Mouse (Mus musculus): ENCODE data around the gene Prom1. TPM values are rescaled to one million over a fixed set of nuclear protein-coding genes. Genes with fewer than 3 reads are reported as not detected.
"Not testable (repeated sequence)": the region's sequence is repeated elsewhere in the genome, so short reads cannot be mapped to it uniquely, and the experiment has no call there.

The Prom1 gene
- polyA plus RNA-seq (2017; shearing (Covaris generic)), result 1 to 10 TPM in 1 of 2 experiments, not detected in 1; 1.3 TPM

GRCm38 (mm10) chr5:44101231-44102110 is at the start of gene Prom1:
TSS of gene Prom1 (minus strand) at chr5:44102032.
- no peak for ATAC-seq

DNA sequence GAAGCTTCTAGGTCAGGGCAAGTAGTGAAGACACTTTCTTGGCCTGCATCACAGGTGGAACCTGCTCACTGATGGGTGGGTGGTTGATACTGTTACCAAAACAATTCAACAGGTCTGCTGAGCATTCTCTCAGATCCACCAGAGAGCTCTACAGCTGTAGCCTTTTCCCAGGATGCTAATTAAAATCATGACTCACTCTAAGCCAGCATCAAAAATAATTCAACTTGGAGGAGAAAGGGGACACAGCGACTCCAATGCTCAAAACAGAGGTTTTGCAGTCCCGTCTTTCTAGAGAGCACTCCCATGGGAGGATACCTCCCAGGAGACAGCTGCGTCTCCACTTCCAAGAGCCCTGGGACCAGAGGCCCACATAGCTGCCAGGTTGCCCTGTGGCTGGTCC is 45.9 kb upstream of the Prom1 start:
- no peak for ATAC-seq

DNA sequence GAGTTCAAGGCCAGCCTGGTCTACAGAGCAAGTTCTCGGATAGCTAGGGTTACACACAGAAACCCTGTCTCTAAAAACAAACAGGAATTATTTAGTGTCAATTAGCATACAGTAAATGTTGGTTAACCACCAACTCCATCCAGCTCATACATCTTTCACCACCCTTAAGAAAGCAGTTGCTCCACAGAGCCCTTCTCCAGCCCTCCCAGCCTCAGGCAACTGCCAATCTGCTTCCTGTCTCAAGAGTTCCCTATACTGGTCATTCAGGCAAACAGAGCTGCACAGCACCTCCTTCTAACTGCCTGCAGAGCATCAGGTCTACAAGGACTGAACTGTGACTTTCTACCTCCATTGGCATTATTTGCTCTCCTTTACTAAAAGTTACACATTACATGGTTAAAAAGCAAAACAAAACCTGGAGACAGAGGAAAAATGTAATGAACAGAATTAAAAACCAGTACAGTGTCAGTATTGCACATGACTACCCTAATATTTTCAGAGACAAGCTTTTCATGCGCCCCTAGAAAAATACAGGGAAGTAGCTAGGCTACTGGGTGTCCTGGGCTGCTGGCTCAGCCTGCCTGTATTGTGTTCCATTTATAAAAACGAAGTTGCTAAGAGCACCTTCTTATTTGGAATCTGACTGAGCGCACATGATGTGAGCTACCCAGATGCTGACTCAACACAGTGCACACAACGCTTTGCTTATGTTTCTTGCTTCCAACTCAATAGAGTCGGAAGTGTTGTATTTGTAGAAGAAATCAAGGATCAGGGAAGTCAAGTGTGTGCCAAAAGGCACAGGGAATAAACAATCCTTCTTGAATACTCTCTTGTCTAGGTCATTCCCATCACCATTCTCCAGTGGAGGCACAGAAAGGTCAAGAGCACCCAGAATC is 44.9 kb upstream of the Prom1 start:
- ATAC-seq, result no peak

GRCm38 (mm10) chr5:44143467-44144235 is 41.8 kb upstream of the Prom1 start:
- ATAC-seq, result no peak

DNA sequence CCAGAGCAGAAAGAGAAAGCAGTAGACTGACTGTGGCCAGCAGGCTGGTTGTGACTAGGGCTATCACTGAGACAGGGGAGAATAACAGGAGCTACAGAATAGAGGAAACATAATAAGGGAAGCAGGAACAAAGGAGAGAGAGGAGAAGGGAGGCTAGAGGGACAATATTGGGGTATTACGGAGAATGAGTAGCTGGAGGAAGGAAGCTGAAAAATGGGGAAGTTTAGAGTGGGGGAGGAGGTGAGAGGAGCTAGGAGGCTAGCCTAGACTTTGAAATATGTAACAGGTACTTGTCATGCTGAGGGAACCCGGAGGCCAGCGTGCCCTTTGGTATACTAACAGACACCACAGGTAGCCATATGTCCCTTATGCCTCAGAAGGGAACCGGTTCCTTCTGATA is 25.7 kb upstream of the Prom1 start:
- no peak for ATAC-seq

GRCm38 (mm10) chr5:44126574-44126973 is 24.7 kb upstream of the Prom1 start:
- ATAC-seq, result not testable (repeated sequence)

DNA sequence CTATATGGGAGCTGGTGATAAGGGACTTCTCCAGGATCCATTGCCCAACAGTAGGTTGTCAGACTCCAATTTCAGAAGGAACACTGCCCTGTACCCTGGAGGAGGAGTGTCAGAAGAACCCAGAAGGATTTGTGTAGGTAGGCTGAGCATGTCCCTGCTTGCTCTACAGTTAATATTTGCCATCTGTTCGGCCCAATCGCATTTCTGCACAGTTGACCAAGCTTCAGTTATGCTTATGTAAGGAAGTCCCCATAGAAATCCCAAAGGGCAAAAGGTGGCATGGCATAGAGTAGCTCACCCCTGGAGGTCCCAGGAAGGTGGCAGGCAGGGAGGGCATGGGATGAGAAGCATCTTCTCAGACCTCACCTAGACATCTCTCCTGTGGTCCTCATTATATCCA is 19.6 kb upstream of the Prom1 start:
- no peak for ATAC-seq

DNA sequence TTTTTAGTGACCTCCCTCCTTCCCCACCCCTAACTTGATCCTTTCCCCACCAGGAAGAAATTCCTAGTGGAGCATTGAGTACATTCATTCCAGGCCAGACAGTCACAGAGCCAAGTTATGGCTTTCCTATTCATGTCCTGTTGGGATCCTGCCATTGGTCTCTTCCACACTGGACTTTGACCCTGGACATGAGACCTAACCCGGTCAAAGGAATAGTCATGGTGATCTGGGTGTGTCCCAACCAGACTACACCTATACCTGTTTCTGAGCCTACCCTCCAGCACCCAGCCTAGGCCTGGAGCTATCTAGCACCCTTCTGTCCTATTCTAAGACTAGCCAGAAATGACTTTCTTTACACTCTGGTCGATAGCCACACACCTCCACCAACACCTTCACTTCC is 11.3 kb upstream of the Prom1 start:
- ATAC-seq, result no peak

DNA sequence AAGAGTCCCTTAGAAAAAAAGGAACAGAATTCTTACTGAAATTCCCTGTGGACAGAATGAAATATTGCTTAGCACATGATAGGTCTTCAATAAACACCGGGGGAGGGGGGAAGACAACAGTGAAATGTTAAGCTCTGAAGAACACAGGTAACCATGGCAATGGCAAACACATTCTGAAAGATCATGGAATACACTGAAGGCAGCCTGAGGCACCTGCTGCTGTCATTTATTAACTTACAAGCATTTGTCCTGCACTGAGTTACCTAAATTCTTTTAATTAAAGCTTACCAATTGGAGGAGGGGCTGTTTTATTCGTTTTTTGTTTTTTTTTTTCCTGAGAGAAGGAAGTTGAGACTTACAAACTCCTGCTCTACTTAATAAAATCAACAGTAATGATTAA is 7.3 kb upstream of the Prom1 start:
- ATAC-seq, result no peak

DNA sequence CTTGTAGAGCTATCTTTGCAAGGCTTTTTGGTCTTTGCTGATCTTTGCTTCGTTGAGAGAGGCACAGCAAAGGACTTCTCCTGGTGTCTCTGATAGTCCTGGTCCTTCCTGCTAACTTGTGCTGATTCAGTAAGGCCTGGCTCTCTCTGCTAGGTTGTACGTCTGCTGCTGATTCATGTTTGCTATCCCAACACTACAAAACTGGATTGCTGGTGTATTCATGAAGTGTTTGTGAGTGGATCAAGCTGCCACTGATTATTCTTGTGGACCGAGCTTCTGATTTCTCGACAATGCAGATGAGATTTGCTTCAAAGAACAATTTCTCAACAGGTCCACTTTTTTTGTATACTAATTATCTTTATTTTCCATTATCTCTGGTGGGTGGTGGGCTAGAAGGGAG is 6.3 kb upstream of the Prom1 start:
- no peak for ATAC-seq

DNA sequence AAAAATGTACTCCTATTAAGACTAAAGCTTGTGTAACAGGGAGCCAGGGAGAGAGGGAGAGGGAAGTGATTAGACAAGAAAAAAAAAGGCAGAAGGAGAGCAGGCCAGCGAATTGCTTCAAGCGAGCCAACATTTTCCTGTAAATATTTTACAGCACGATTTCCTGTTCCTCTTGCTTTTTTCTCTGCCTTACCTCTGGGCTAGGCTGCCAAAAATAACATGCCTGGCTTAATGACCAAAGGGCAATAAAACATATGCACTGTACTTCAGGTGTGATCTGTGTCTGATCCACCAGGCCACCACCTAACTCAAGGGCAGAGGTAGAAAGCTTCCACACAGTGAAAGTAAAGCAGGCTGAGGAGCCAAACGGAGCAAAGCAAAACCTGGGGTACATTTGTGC is 3.4 kb upstream of the Prom1 start:
- no peak for ATAC-seq

GRCm38 (mm10) chr5:44104686-44105085 is 2.9 kb upstream of the Prom1 start:
- ATAC-seq, result no peak

- ATAC-seq, result no peak
Observed at GRCm38 (mm10) chr5:44104120-44104519, 2.3 kb upstream of the Prom1 start.

DNA sequence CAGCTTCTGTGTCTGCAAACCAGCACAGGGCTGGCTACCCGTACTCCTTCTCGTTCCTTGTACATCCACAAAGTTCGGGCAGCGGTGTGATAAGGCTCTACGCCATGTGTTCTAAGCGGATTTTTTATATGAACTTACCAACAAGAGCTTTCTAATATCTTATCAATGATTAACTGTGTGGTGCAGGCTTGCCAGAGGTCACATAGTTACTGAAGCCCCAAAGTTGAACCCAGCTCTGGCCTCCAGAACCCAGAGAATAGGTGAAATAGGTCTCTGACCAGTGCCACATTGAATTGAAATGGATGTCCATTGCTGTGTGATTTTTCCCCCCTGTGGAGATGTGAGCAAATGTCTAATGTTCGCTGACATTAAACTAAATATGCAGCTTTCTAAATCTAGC is 1.3 kb upstream of the Prom1 start:
- no peak for ATAC-seq

DNA sequence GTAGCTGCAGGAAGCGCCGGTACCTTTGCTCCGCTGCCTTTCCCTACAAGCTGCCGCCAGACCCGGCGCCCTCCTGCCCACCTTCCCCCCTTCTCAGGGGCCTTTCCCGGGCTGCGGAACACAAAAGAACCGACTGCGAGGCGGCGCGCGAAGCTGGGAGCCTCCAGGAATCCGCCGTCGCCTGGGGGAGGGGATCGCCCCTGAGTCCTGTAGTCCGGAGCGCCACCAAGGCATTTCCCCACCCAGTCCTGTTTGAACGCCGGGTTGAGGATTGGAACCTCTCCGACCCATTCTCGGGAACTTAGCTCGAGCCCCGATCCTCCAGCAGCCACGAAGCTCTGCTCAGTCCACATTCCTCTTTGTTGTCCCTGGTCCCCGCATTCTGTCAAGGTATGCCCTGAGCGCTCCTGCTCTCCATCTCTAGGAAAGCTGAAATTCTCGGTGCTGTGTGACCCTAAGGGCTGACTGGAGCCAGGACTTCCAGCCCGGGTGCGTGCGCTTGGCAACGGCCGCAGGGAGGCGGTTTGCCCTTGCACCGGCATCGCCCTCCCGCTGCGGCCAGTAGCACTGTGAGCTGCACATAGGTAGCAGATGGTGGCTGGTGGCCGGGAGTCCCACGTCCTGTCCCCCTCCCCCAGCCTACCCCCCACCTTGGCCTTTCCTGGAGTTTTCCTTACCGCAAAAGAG is 1.1 kb downstream of the Prom1 start:
- ATAC-seq, result no peak

DNA sequence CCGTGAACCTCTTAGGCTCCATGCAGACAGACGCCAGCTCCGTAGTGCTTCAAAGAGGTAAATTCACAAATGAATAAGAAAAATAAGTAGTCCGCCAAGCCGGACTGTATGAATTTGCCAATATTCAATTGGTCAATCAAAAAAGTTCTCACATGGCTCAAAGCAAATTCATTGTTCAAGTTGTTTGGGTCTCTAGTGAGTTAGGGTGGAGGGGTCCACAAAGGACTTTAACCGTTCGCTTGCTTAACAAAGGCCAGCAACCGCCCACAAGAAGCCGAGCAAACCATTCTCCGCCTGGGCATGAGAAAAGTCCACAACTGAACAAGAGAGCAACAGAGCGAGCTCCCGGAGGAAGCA is 1.7 kb downstream of the Prom1 start:
- ATAC-seq, result no peak

- no peak for ATAC-seq
Observed at GRCm38 (mm10) chr5:44096996-44097395, 4.8 kb downstream of the Prom1 start.

- ATAC-seq, result no peak
Observed at GRCm38 (mm10) chr5:44096106-44096505, 5.7 kb downstream of the Prom1 start.

DNA sequence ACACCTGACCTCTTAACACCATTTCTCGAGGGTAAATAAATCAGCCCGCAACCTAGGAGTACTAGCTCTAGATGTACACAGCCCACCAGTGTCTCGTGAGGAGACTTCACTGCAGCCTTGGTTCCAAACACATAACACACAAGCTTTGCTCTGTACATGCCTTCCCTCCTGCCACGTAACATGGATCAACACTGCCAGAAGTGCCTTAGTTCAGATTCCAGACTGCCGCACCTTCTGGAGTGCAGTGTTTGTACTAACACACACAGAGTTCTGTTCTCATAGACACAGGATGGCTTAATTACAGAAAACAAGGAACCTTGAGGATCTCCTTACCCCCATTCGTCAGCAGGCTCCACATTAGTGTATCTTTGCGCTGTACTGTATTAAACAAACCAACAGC is 6.1 kb downstream of the Prom1 start:
- no peak for ATAC-seq

GRCm38 (mm10) chr5:44087034-44087433 is 14.8 kb downstream of the Prom1 start:
- no peak for ATAC-seq

GRCm38 (mm10) chr5:44085871-44086270 is 16.0 kb downstream of the Prom1 start:
- no peak for ATAC-seq

DNA sequence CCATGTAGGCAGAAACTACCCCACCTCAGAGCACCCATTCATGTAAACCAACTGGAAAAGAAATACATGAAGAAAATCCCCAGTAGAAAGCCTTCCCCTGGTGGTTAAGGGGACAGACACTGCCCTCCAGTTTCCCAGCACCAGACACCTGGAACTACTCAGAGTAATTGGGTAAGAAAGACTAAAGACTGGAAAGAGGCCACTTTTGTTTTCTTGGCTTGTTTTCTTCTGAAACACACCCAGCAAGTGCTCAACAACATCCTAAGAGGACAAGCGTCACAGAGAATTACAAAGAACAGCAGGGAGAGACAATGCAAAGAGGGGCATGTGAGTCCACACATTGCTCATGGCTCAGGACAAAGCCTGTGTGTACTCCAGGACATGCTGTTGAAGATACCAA is 20.7 kb downstream of the Prom1 start:
- ATAC-seq, result no peak

Measured in activated CD4-positive, CD25-positive, alpha-beta regulatory T cell, adult 4 months (primary cell).